Mouse (Mus musculus): ENCODE measurements around the gene Adh6a.
A peak's percentile ranks its signal among the peaks of the same experiment; 100 is the strongest.

Gene Adh6a

GRCm38 (mm10) chr3:138312965-138313364 lies at the start of gene Adh6a:
Adh6a (plus strand) TSS chr3:138313286.
- no peak for DNase-seq

DNA sequence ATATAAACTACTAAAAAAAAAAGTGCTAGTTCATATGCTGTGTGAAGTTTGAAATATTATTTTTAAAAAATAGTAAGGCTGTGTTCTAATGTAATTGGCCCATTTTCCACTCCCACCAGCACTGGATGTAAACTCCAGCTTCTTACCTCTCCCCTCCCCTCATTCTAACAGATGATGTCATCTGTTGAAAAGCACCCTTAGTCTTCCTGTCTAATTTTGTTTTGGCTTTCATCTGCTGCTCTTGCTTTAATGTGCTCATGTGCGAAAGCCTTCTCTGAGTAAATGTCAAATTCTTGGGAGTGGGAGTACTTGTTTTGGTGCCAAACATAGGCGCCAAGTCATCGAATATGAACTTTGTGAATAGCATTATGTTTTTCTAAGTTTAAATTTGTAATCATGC lies 48.4 kb upstream of the Adh6a start:
- DNase-seq = no peak

- no peak for DNase-seq
Measured at GRCm38 (mm10) chr3:138270507-138270906, 42.6 kb upstream of the Adh6a start.

DNA sequence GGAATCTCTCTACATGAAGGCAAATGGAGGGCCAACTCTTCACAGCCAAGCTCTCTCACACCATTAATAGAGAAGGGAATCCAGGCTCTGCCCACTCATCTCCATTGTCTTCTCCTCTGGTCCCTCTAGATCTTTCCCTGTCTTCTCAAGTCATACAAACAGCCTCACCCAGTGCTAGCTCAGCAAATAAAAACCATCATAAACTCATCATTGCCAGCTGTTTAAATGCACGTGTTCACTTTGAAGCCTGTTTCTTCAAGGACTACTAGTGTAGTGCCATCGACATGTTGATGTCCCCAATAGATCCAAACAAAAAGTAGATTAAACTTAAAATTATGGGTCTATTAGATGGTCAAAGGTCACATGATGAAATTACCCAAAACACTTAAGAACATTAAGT lies 41.8 kb upstream of the Adh6a start:
- DNase-seq = no peak

- no peak for DNase-seq
Measured at GRCm38 (mm10) chr3:138273080-138273479, 40.0 kb upstream of the Adh6a start.

DNA sequence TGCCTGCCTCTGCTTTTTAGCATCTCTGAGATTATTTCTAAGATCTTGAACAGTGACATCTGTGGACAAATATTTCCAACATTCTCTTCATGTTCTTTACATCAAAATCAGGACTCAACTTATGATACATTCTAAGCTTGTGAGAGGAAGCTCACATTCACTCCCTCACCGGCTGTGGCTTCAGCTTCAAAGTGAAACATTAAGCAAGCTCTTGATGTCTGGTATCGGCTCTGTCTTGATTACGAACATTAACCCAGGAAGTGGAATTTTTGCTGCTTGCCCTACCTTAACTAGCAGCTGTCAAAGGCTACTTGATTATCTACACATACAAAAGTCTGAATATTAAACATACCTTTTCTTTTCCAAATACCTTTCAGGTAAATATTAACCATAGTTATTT lies 38.0 kb upstream of the Adh6a start:
- no peak for DNase-seq

- no peak for DNase-seq
Measured at GRCm38 (mm10) chr3:138282556-138282955, 30.5 kb upstream of the Adh6a start.

DNA sequence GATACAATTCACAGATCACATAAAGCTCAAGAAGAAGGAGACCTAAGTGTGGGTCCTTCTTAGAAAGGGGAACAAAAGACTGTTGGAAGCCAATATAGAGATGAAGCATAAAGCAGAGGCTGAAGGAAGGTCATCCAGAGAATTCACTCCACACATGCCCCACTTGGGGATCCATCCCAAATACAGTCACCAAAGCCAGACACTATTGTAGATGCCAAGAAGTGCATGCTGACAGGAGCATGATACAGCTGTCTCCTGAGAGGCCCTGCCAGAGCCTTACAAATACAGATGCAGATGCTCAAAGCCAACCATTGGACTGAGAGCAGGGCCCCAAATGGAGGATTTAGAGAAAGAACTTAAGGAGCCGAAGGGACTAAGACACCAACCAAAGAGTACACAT lies 29.3 kb upstream of the Adh6a start:
- DNase-seq = no peak

GRCm38 (mm10) chr3:138285986-138286385 lies 27.1 kb upstream of the Adh6a start:
- DNase-seq = no peak

- no peak for DNase-seq
Measured at GRCm38 (mm10) chr3:138287686-138288085, 25.4 kb upstream of the Adh6a start.

DNA sequence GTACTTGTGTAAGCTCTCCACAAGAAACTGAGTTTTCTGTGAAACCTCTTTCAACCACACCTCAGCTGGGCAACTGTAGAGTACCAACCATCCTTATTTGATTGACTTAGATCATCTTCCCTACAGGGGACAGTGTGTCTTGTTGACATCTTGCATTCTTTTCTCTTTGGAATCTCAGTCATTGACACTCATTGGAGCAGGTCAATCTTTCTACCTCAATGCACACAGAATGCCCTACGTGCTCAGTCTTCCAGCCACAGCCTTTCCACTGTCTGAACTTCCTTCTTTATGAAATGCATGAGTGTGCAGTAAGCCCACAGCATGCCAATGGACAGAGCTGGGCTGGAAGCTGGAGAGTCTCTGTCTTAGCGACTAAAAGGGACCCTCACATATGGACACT lies 22.4 kb upstream of the Adh6a start:
- peak; percentile 41 for DNase-seq

DNA sequence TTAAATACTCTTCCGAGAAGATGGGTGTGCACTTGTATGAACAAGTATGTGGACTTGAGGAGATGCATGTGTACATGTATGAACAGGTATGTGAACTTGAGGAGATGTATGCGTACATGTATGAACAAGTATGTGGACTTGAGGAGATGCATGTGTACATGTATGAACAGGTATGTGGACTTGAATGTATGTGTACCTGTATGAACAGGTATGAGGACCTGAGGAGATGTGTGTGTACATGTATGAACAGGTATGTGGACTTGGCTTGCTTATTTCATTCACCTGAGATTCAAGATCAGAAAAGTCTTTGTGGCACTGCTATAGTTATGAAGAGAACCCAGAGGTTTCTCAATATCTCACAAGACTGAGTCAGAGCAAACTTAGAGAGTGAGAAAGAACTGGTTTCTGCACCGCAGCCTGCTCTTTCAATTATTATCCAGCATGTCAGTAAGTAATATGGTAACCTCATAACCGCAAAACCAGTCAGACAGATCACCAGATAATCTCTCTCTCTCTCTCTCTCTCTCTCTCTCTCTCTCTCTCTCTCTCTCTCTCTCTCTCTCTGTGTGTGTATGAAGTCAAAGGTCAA lies 21.5 kb upstream of the Adh6a start:
- DNase-seq = no peak

GRCm38 (mm10) chr3:138293298-138293895 lies 19.7 kb upstream of the Adh6a start:
- DNase-seq = no peak

- DNase-seq = no peak
Measured at GRCm38 (mm10) chr3:138300130-138300529, 13.0 kb upstream of the Adh6a start.

GRCm38 (mm10) chr3:138302676-138303075 lies 10.4 kb upstream of the Adh6a start:
- DNase-seq = peak; percentile 33

DNA sequence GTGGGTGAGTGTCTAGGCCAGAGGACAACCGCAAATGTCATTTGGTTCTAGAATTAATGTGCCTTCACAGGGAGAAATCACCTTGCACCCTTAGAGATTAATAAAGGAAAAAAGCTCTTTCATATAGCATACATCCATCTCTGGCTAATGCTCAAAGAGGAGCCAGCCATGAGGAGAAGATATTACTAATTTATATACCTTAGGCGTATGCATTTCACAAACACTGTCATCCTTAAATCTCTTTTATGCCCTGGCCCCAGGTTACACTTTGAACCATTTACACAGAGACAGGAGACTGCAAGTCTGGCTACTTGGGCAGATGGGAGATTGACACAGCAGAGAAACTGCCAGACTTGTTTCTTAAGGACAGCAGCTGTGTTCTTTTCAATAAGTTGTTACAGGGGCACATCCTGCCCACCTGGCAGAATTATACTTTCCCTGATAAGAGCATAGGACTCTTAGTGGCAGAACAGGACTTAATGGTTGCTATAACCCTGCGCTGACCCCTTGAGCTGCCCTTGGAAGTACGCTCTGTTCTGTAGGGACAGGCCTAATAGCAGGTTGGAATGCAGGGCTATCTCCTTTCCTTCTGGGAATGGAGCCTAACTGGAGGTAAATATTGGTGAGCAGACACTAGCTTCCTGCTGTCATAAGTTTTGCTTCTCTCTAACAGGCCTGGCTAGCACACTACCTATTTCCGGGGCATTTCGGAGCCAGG lies 9.2 kb upstream of the Adh6a start:
- DNase-seq = no peak

DNA sequence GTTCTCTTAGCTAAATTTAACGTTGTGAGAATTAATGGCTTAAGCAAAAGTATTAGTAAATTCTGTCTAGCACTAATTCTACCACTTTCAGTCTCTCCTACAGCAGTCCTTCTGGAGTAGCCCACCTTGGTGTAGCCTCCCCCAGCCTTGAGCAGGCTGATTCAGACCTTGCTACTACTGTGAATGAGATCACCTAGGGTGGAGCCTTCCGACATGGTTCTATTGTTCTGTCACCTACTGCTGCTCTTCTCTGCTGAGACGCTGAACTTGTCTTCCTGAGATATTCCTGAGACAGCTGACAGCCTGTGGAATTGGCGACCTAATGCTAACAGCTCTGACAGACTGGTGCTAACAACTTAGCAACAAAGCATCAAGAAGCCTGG lies 8.6 kb upstream of the Adh6a start:
- no peak for DNase-seq

- no peak for DNase-seq
Measured at GRCm38 (mm10) chr3:138305486-138306289, 7.4 kb upstream of the Adh6a start.

DNA sequence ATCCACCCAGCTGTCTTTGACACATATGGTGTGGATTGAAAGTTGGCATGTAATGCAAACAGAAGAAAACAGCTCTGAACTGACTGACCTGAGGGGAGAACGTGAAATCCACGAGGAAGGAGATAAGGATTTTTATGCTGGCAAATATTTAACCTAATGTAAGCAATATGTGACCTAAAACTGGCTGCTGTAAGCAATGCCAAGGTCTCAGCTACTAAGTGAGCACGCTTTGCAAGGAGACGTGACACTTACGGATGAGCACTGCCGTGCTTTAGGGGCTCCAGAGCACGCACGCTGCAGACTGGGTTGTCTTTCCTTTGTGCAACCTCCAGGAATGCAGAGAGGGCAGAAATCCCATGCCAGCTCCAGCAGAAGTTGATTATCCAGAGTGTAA lies 6.8 kb upstream of the Adh6a start:
- no peak for DNase-seq

- no peak for DNase-seq
Measured at GRCm38 (mm10) chr3:138309910-138310309, 3.2 kb upstream of the Adh6a start.

DNA sequence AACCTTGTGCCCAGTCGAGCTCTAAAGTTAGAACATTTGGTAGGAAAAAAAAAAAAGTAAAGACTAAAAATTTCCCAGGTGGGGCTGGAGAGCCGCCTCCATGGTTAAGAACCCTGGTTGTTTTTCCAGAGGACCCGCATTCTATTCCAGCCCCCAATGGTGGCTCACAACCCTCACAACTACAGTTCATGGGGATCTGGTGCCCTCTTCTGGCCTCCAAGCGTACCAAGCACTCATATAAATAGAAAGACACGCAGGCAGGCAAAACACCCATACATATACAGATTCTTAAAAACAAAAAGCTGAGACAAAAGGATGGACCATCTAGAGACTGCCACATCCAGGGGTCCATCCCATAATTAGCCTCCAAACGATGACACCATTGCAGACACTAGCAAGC lies 2.1 kb upstream of the Adh6a start:
- no peak for DNase-seq

DNA sequence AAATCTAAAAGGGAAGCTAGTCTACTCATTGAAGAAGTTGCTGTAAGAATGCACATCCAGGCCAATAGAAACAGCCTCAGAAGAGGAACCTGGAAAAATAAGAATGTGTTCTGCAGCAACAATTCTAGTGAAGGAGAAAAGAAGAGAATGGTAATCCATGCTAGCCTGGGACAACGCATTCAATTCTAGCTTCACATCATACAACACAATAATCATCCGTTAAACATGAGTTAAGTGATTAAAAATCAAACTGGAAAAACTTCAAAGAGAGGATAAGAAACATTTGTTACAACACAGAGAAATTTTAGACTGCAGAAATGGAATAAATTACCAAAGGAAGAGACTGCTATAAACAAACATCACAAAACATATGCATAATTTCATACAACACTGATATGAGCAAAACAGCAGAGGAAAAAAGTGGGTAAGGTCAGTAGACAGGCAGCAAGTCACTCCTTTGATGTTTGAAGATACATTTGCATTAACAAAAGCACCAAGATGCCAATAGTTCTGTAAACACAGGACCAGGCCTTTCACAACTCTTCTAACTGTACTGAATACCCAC lies 3.9 kb downstream of the Adh6a start:
- DNase-seq = no peak

DNA sequence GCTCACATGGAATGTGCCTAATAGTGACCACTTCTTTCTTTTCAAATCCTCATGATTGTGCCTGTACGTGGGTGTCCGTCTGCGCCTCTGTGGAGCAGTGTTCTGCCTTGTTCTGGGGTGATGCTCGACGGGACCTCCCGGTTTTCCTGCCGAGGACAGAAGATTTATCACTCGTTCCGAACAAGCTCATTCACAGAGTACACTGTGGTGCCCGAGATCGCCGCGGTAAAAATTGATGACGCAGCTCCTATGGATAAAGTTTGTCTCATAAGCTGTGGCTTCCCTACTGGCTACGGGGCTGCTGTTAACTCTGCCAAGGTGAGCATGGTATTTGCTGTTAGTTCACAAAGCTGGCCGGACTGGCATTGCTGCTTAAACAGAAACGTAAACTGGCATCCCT lies 11.9 kb downstream of the Adh6a start:
- DNase-seq = no peak
